Mouse (Mus musculus) urinary bladder, postnatal 4 days (tissue): ENCODE results near the gene Ucn3.

ENCODE experiments used
- DNase-seq, 2 experiments: peaks; one replicate each; pipeline ENCODE4 v3.0.0; 2021 to 2022; ENCODE audit warnings: low spot score in 2 of 2

Ucn3 gene

GRCm38 (mm10) chr13:3892601-3893000 is 52.5 kb downstream of the Ucn3 start:
- DNase-seq, result no peak

- DNase-seq, result no peak
These were observed 53.6 kb downstream of the Ucn3 start for GRCm38 (mm10) chr13:3891479-3892087.
